Mouse (Mus musculus) heart, embryonic 12.5 days (tissue): Measurements from ENCODE around the gene Fam50b. TPM values are rescaled to one million over a fixed set of nuclear protein-coding genes. Genes with fewer than 3 reads are reported as not detected.

Experiments used
- ATAC-seq: fragments of 200-750 bp; cut with Nextera tagmentation; 2 replicates; pipeline ENCODE4 v1.8.0; 2017; ENCODE audit warnings: moderate TSS enrichment, moderate library complexity; ENCODE audit not compliant: insufficient number of reproducible peaks, low FRiP score
- H3K27ac ChIP-seq: fragments of 300-500 bp; sonication (generic); 2 replicates; pipeline ENCODE4 v1.5.1; 2016; ENCODE audit warnings: mild to moderate bottlenecking, moderate library complexity; ENCODE audit not compliant: poor library complexity, severe bottlenecking
- H3K27me3 ChIP-seq: fragments of 300-500 bp; sonication (generic); replicated peaks from 2 replicates; pipeline ENCODE4 v1.6.1; 2016; ENCODE audit warnings: mild to moderate bottlenecking, moderate library complexity
- H3K36me3 ChIP-seq: fragments of 300-500 bp; sonication (generic); 2 replicates; pipeline ENCODE4 v1.6.1; 2016; ENCODE audit warnings: mild to moderate bottlenecking, moderate library complexity
- H3K4me1 ChIP-seq: fragments of 300-500 bp; sonication (generic); replicated peaks from 2 replicates; pipeline ENCODE4 v1.6.1; 2016; ENCODE audit warnings: mild to moderate bottlenecking
- H3K4me2 ChIP-seq: fragments of 300-500 bp; sonication (generic); 2 replicates; pipeline ENCODE4 v1.6.1; 2016; ENCODE audit warnings: mild to moderate bottlenecking, moderate library complexity
- H3K4me3 ChIP-seq: fragments of 300-500 bp; sonication (generic); 2 replicates; pipeline ENCODE4 v1.5.1; 2016; ENCODE audit warnings: mild to moderate bottlenecking
- H3K9ac ChIP-seq: fragments of 300-500 bp; sonication (generic); 2 replicates; pipeline ENCODE4 v1.6.1; 2016; ENCODE audit warnings: mild to moderate bottlenecking, moderate library complexity
- H3K9me3 ChIP-seq: fragments of 300-500 bp; sonication (generic); replicated peaks from 2 replicates; pipeline ENCODE4 v1.6.1; 2016; ENCODE audit warnings: mild to moderate bottlenecking, moderate library complexity
- WGBS: fragments of 180-500 bp; shearing (Covaris S2); methylation state at CpG from one replicate; pipeline ENCODE4 v1.1.7; 2016; 5-methylcytosine and 5-hydroxymethylcytosine counted together
- polyA plus RNA-seq: library from polyadenylated mRNA; unstranded; fragments of >200 nt; fragmentation: Nextera tagmentation; extraction: Ambion mirVana; gene quantifications from 2 replicates; pipeline ENCODE4 v1.2.1, GENCODE M21; 2016

Fam50b gene
- polyA plus RNA-seq, 1 experiment from 2014 or later = not detected

DNA sequence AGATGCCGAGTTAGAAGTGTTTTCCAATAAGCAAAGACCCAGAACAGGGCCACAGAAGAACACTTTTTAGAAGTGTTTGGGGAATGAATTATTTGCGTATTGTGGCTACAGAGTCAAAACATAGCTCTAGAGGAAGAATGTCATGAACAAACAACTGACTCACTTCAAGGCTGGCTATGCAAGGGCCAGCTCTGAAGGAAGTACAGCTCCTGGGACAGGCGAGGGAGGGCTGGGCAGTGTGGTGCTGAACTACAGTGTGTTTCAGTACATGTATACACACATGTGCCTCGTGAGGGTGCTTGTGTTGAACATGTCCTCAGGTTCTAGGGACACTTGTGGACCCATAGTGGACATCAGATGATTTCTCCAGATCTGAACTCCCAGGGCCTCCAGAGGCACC is 25.1 kb upstream of the Fam50b start:
- WGBS = 86% methylated on average over 4 of the region's 4 CpGs
- Histone ChIP-seq H3K36me3 (no peaks in the 10 kb centered on the region), H3K4me1 (peaks cover 4% of the 10 kb centered on the region; the same call in 1 of the 2 replicates), H3K4me3 (no peak overlapping the region), H3K9me3 (no peaks in the 10 kb centered on the region), H3K27ac (peak overlapping the region; percentile 13; the same call in 1 of the 2 replicates), H3K4me2 (no peak overlapping the region), H3K27me3 (no peaks in the 10 kb centered on the region), H3K9ac (no peak overlapping the region)
- no peak for ATAC-seq

DNA sequence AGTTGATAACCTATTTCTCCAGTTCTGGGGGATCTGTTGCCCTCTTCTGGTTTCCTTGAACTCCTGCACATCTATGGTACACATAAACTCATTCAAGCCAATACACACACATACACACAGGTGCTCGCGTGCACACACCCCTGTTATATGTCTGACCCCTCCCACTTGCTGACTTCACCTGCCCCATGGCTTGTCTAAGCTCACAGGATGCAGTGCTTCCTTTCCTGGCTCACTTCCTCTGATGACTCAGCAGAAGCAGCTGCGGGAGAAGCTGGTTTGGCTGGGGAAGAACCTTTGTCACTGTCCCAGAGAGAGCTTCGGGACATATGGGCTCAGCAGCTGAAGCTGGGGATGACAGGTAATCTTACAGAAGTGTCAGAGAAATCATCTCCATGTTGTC is 23.2 kb upstream of the Fam50b start:
- no peak for ATAC-seq
- Histone ChIP-seq H3K36me3 (no peaks in the 10 kb centered on the region), H3K4me2 (no peak overlapping the region), H3K27me3 (no peaks in the 10 kb centered on the region), H3K4me3 (no peak overlapping the region), H3K4me1 (peaks cover 16% of the 10 kb centered on the region; the same call in 1 of the 2 replicates), H3K9ac (no peak overlapping the region), H3K9me3 (no peaks in the 10 kb centered on the region), H3K27ac (no peak overlapping the region)
- 76% methylated on average over 4 of the region's 4 CpGs for WGBS

DNA sequence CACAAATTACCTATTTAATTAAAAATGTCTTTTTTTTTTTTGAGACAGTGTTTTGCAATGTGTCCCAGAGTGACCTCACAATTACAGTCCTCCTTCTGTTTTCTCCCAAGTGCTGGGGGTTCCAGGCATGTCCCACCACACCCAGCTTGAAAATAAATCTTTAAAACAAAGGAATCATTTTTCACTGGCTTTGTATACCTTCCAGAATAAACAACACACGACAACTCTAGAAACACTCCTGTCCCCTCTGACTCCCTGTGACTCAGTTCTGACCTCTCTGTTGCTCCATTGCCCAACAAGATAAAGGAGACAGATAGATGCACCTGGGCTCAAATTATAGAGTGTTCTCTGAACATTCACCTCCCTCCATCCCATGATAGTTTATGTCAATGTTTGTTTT is 21.8 kb upstream of the Fam50b start:
- no peak overlapping the region for H3K4me3 ChIP-seq
- no peak overlapping the region for H3K9ac ChIP-seq
- H3K9me3 ChIP-seq = no peaks in the 10 kb centered on the region
- WGBS = 42% methylated on average over 1 of the region's 1 CpGs
- no peak for ATAC-seq
- H3K36me3 ChIP-seq = no peaks in the 10 kb centered on the region
- H3K27me3 ChIP-seq = no peaks in the 10 kb centered on the region
- no peak overlapping the region for H3K27ac ChIP-seq
- no peak overlapping the region for H3K4me2 ChIP-seq
- peaks cover 16% of the 10 kb centered on the region; the same call in 1 of the 2 replicates for H3K4me1 ChIP-seq

DNA sequence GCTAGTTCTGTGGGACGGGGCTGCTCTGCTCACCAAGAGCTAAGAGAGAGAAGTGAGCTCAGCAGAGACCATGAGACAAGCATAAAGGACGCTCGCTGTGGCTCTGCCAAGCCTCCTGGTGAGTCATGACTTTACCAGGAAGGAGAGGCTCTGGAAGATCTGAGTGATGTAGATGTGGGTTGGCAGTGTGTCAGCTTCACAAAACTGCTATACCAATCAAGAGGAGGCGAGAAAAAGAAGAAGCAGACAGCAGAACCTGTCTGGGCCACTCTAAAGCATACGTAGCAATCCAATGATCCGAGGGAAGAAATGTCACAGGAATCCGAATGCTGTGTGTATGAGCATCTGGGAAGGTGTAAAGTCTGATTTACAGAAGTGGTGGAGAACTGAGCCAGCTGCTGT is 19.2 kb upstream of the Fam50b start:
- H3K27ac ChIP-seq = peak overlapping the region; percentile 47; the same call in 1 of the 2 replicates
- H3K9me3 ChIP-seq = no peaks in the 10 kb centered on the region
- H3K36me3 ChIP-seq = no peaks in the 10 kb centered on the region
- H3K4me3 ChIP-seq = no peak overlapping the region
- peak; percentile 25; the same call in 1 of the 2 replicates for ATAC-seq
- H3K4me2 ChIP-seq = no peak overlapping the region
- no peak overlapping the region for H3K9ac ChIP-seq
- H3K4me1 ChIP-seq = 0 out of 2 replicates have a peak, but pooled peaks cover 11% of the 10 kb centered on the region
- WGBS = 44% methylated on average over 7 of the region's 7 CpGs
- H3K27me3 ChIP-seq = no peaks in the 10 kb centered on the region

- no peak overlapping the region for H3K4me3 ChIP-seq
- no peaks in the 10 kb centered on the region for H3K9me3 ChIP-seq
- WGBS = 60% methylated on average over 8 of the region's 8 CpGs
- no peak overlapping the region for H3K9ac ChIP-seq
- H3K4me1 ChIP-seq = peaks cover 19% of the 10 kb centered on the region
- H3K27ac ChIP-seq = peak overlapping the region; percentile 89
- ATAC-seq = no peak
- H3K27me3 ChIP-seq = no peaks in the 10 kb centered on the region
- H3K36me3 ChIP-seq = no peaks in the 10 kb centered on the region
- no peak overlapping the region for H3K4me2 ChIP-seq
These were observed 9.6 kb upstream of the Fam50b start for GRCm38 (mm10) chr13:34724831-34725592.

DNA sequence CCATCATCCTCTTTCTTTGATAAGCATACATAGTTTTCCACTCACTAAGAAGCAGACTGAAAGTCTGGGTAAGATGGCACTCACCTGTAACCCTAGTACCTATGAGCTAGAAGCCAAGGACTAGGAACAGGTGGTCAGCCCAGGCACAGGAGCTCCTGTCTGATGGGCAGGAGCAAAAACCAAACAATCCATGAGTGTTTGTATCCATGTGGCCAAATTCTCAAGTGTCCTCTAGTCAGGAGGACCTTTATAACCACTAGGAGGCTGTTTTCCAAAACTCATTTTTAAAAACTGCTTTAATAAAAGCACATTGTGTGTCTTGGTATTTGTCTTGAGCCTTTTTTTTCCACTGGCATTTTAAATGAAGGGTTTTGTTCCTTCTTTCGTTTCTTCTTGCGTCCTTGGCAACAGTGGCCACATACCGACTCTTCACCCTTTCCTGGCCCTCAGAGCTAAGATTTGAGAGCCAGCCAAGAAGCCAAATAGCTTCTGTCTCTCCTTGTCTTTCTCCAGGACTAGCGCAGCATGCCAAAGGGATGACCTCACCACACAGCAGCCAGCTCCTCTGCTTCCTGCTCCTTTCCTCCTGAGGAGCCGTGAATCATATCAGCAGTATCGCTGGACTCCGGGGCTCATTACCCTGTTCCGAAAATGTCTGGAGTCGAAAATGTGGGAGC is 8.7 kb upstream of the Fam50b start:
- Histone ChIP-seq H3K4me2 (peak overlapping the region; percentile 61), H3K9ac (peak overlapping the region; percentile 29; the same call in 1 of the 2 replicates), H3K4me1 (peaks cover 19% of the 10 kb centered on the region), H3K36me3 (no peaks in the 10 kb centered on the region), H3K4me3 (peak overlapping the region; percentile 26), H3K9me3 (no peaks in the 10 kb centered on the region), H3K27ac (peak overlapping the region; percentile 89), H3K27me3 (no peaks in the 10 kb centered on the region)
- peak; percentile 88 for ATAC-seq
- WGBS = 23% methylated on average over 9 of the region's 9 CpGs

DNA sequence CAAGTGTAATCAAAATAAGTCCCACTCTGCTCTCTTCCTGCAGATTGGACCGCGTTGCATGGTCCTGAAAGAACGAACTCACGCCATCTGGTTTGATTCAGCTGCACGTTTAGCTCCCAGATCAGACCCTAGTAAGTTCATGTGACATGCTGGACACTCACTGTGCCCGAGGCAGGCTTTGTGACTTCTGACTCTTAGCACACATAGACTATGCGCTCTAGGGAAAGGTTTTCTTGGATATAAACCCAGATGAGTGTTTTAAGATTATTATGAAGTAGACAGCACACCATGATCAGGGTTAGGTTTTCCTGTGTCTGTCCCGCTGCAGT is 8.2 kb upstream of the Fam50b start:
- H3K9ac ChIP-seq = peak overlapping the region; percentile 29; the same call in 1 of the 2 replicates
- H3K27me3 ChIP-seq = no peaks in the 10 kb centered on the region
- no peaks in the 10 kb centered on the region for H3K36me3 ChIP-seq
- H3K27ac ChIP-seq = peak overlapping the region; percentile 89
- 31% methylated on average over 8 of the region's 8 CpGs for WGBS
- peaks cover 19% of the 10 kb centered on the region for H3K4me1 ChIP-seq
- H3K4me3 ChIP-seq = peak overlapping the region; percentile 26
- H3K9me3 ChIP-seq = no peaks in the 10 kb centered on the region
- peak overlapping the region; percentile 61 for H3K4me2 ChIP-seq
- ATAC-seq = no peak; the same call in 1 of the 2 replicates

GRCm38 (mm10) chr13:34727060-34727459 is 7.6 kb upstream of the Fam50b start:
- Histone ChIP-seq H3K36me3 (no peaks in the 10 kb centered on the region), H3K9ac (no peak overlapping the region), H3K27me3 (no peaks in the 10 kb centered on the region), H3K9me3 (no peaks in the 10 kb centered on the region), H3K4me2 (no peak overlapping the region), H3K4me1 (peaks cover 19% of the 10 kb centered on the region), H3K27ac (peak overlapping the region; percentile 89), H3K4me3 (no peak overlapping the region)
- 84% methylated on average over 2 of the region's 2 CpGs for WGBS
- no peak for ATAC-seq

- WGBS = 82% methylated on average over 6 of the region's 6 CpGs
- Histone ChIP-seq H3K4me2 (no peak overlapping the region), H3K36me3 (no peaks in the 10 kb centered on the region), H3K4me1 (peaks cover 4% of the 10 kb centered on the region; the same call in 1 of the 2 replicates), H3K4me3 (no peak overlapping the region), H3K27me3 (no peaks in the 10 kb centered on the region), H3K9ac (no peak overlapping the region), H3K27ac (no peak overlapping the region), H3K9me3 (no peaks in the 10 kb centered on the region)
- ATAC-seq = no peak
These were observed 3.1 kb upstream of the Fam50b start for GRCm38 (mm10) chr13:34731551-34731950.

DNA sequence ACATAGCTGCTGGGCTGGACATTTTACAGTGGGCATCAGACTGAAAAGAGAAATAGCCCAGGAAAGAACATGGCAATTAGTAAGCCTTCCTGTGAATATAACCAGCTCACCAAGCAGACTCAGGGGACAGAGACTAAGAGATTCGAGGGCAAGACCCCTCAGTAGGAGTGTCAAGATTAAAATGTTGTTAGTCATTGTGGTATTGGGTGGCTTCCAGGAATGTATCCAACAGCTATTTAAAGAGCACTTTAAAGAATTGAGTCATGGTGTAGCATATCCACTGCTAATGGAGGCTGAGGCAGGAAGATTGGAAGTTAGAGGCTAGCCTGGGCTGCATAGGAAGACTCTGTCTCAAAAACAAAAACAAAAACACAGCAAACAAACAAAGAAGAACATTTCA is 870 bp upstream of the Fam50b start:
- Histone ChIP-seq H3K4me3 (no peak overlapping the region), H3K4me1 (peaks cover 4% of the 10 kb centered on the region; the same call in 1 of the 2 replicates), H3K9me3 (no peaks in the 10 kb centered on the region), H3K36me3 (no peaks in the 10 kb centered on the region), H3K27me3 (no peaks in the 10 kb centered on the region), H3K4me2 (no peak overlapping the region), H3K9ac (no peak overlapping the region), H3K27ac (no peak overlapping the region)
- ATAC-seq = no peak
- 47% methylated on average over 1 of the region's 1 CpGs for WGBS

DNA sequence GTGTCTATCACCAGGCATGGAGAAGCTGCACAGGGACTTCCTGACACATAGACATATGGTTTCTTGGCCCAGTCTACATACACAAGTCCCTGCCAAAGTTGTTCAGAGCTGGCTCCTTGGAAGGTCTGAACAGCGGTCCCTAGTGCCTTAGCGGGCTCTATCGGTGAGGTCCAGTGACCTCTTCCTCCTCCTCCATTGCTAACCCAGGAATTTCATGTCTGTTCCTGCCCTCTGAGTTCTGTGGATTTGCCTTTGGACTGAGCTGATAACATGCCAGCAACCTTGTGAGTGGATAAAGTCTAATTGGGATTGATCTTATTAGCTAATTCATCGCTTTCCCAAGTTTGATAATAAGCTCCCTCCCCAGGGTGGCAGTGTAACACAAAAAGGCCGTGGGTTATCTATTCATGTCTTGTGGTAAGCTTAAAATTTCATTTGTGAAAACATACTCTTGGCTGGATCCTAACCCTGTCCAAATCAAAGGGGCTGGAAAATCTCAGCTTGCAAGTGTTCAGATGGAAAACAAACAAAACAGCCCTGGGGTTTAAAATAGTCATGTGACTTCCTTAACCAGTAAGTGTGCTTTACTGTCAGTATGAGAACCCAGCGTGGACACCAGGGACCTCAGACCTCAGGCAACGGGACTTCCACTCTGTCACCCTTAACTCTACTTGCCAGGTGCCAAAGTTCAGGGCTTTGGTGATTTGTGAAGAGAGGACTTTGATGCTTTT is 3.5 kb downstream of the Fam50b start:
- Histone ChIP-seq H3K4me3 (no peak overlapping the region), H3K4me2 (no peak overlapping the region), H3K4me1 (peaks cover 17% of the 10 kb centered on the region), H3K27ac (0 out of 2 replicates have a peak overlapping the region, but pooled peaks have one; percentile 17), H3K9me3 (peaks cover 4% of the 10 kb centered on the region), H3K9ac (no peak overlapping the region), H3K36me3 (no peaks in the 10 kb centered on the region), H3K27me3 (no peaks in the 10 kb centered on the region)
- ATAC-seq = peak; percentile 68
- WGBS = 59% methylated on average over 7 of the region's 7 CpGs
